Mouse (Mus musculus): Measurements from ENCODE around the gene Ccl17. TPM values are rescaled to one million over a fixed set of nuclear protein-coding genes. Genes with fewer than 3 reads are reported as not detected.
"Not testable (repeated sequence)": the region's sequence is repeated elsewhere in the genome, so short reads cannot be mapped to it uniquely, and the experiment has no call there.

The Ccl17 gene
- total RNA-seq, 2 experiments from 2014 or later = not detected

DNA sequence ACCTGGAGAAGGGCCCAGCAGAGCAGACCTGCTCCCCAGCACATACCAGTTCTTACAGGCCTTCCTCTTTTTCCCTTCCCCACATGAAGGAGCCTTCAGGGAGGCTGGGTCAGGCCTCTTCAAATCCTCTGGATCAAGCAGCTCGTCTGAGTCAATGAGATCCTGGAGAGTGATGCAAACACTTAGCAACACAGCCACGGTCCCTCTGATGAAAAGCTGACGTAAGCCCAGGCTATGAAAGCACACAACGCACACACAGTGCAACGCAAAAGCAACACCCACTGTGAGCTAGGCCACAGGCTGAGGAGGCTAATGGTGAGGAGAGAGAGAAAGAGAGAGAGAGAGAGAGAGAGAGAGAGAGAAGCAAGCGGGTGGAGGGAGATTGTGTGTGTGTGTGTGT is 14.9 kb downstream of the Ccl17 start:
- DNase-seq (ENCODE audit: low spot score in 2 of 2) = no peak

GRCm38 (mm10) chr8:94826210-94826609 is 16.0 kb downstream of the Ccl17 start:
- no peak for DNase-seq (ENCODE audit: low spot score in 2 of 2)

GRCm38 (mm10) chr8:94828284-94828683 is 18.0 kb downstream of the Ccl17 start:
- no peak for DNase-seq (ENCODE audit: low spot score in 2 of 2)

- not testable (repeated sequence) for DNase-seq (ENCODE audit: low spot score in 2 of 2)
Measured at GRCm38 (mm10) chr8:94833901-94834405, 23.7 kb downstream of the Ccl17 start.

- DNase-seq (ENCODE audit: low spot score in 2 of 2) = not testable (repeated sequence)
Measured at GRCm38 (mm10) chr8:94835751-94836150, 25.5 kb downstream of the Ccl17 start.

GRCm38 (mm10) chr8:94836456-94837240 is 26.4 kb downstream of the Ccl17 start:
- DNase-seq (ENCODE audit: low spot score in 2 of 2) = no peak

GRCm38 (mm10) chr8:94837662-94838574 is 27.7 kb downstream of the Ccl17 start, which contains the start of the genes Coq9 and Ciapin1:
Gene Coq9 (plus strand): TSS chr8:94838321.
Gene Ciapin1 (minus strand): TSS chr8:94838358.
- peak; percentile 90 to 94 for DNase-seq (ENCODE audit: low spot score in 2 of 2)

DNA sequence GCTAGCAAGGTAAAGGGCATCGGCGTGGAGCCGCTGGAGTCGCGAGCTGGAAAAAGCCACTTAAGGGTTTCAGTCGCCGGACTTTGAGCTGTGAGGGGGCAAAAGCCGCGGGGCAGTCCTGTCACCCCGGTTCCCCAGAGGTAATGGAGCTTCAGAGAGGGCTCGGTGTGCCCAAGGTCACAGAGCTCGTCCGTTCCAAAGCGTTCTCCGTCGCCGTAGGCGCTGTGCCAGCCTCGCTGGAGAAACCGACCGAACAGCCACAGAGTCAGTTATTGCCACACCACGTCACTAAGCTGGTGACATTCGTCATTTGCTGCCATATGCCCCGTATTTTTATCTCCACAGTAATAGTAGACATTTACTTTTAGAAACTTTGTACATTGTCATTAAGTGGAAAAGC is 28.3 kb downstream of the Ccl17 start:
- DNase-seq (ENCODE audit: low spot score in 2 of 2) = peak; percentile 58 to 72

DNA sequence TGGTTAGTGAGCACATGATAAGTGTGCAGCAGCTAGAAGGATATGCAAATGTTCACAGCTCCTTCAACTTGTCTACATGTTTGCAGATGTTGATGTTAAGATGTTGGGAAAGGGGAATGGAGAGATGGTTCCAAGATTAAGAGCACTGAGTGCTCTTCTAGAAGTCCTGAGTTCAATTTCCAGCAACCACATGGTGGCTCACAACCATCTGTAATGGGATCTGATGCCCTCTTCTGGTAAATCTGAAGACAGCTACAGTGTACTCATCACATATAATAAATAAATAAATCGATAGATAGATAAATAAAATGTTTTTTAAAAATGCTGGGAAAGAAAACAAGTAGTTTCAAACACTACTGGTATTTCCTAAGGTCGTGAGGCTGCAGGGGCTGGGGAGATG is 30.9 kb downstream of the Ccl17 start:
- DNase-seq (ENCODE audit: low spot score in 2 of 2) = no peak

- no peak for DNase-seq (ENCODE audit: low spot score in 2 of 2)
Measured at GRCm38 (mm10) chr8:94850049-94850448, 39.8 kb downstream of the Ccl17 start.

GRCm38 (mm10) chr8:94854761-94855160 is 44.5 kb downstream of the Ccl17 start:
- not testable (repeated sequence) for DNase-seq (ENCODE audit: low spot score in 2 of 2)

DNA sequence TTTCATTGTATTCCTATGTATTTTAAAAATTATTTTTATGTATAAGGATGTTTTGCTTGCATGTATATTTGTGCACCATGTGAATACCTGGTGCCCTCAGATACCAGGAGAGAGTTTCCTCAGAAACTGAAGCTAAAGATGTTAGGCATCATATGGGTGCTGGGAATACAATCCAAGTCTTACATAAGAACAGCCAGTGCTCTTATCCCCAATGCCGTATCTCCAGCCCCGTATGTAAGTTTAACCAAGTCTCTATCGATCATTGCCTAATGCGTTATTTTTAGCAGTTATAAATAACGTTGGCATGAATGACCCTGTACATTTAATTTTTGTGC is 46.7 kb downstream of the Ccl17 start:
- DNase-seq (ENCODE audit: low spot score in 2 of 2) = no peak

DNA sequence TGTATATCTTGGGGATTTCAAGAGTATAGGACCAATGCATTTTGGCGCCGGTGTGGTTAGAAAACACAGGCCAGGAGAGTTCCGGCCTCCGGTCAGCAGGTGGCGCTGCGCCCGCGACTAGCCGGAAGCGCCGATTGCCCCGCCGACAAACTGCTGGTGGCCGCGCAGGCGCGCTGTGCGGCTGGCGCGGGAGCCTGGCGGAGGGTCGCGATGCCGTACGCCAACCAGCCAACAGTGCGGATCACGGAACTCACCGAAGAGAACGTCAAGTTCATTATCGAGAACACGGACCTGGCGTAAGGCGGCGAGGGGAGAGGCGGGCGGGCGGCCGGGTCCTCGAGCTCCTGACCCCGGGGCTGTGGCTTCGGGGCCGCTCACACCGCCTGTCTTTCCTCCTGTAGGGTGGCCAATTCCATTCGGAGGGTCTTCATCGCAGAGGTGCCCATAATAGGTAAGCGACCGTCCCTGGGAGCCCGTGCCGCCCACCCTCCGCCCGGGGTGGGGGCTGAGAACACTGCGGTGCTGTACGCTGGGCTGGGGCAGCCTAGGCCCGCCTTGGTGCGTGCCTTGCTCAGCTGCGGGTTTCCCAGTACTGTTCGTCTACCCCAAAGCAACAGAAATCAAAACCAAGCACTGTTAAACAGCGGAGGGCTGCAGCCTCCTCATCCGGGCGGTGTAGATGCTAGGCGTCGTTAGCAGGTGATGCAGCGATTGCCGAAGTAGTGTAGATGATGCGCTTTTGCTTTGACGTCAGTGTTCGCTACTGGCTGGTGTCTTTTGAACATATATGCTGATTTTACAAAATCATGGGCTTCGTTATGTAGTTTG is 47.3 kb downstream of the Ccl17 start, which contains the start of gene Polr2c:
Gene Polr2c, plus strand, starts transcription at position 105 of the 828 bp plus-strand sequence.
- peak; percentile 88 to 90 for DNase-seq (ENCODE audit: low spot score in 2 of 2)

DNA sequence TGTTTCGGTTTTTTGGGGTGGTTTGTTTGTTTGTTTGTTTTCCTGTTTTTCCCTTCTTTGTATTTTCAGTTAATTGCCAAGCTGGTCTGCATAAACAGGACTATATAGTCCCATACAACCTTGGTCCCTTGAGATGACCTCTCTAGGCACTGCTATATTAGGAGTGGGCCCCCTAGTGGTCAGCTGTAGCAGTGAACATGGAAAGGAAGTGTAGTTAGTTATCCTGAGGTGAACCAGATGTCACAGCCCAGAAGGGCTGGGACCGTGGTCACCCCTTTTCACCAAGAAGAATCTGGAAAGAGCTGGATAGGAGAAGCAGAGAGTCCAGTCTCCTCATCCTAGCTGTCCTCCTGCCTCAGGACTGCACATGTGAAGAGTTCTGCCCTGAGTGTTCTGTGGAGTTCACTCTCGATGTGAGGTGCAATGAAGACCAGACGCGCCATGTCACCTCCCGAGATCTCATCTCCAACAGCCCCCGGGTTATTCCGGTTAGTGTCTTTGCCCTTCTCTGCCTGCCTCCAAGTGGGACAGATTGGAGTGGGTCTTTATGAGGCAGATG is 51.2 kb downstream of the Ccl17 start:
- DNase-seq (ENCODE audit: low spot score in 2 of 2) = peak in 1 of 2 experiments; percentile 64

Other genes with a start within 250 kb of the Ccl17 start
- 10 to 100 TPM; 20.2 to 22.7 TPM for gene Rspry1, start 208.5 kb upstream of the Ccl17 start, total RNA-seq (2021)
- 10 to 100 TPM; 27.1 to 33.0 TPM for gene Fam192a, start 208.5 kb upstream of the Ccl17 start, total RNA-seq (2021)
- gene Arl2bp, start 143.9 kb upstream of the Ccl17 start, total RNA-seq (2021) = 10 to 100 TPM; 70.9 to 77.7 TPM
- 1 to 10 TPM; 7.1 TPM for gene Pllp, start 114.2 kb upstream of the Ccl17 start, total RNA-seq (2021)
- gene Ccl22, start 64.9 kb upstream of the Ccl17 start, total RNA-seq (2021) = not detected
- gene Cx3cl1, start 38.4 kb upstream of the Ccl17 start, total RNA-seq (2021) = 1 to 10 TPM; 2.1 to 2.3 TPM
- gene Coq9, start 27.9 kb downstream of the Ccl17 start, total RNA-seq (2021) = 100 to 1,000 TPM; 179 to 186 TPM
- gene Ciapin1, start 27.9 kb downstream of the Ccl17 start, total RNA-seq (2021) = 10 to 100 TPM; 39.0 to 41.3 TPM
- 10 to 100 TPM; 48.8 to 54.0 TPM for gene Polr2c, start 47.0 kb downstream of the Ccl17 start, total RNA-seq (2021)
- 10 to 100 TPM; 15.7 to 15.9 TPM for gene Dok4, start 65.9 kb downstream of the Ccl17 start, total RNA-seq (2021)
- gene Ccdc102a, start 107.6 kb downstream of the Ccl17 start, total RNA-seq (2021) = 10 to 100 TPM; 23.9 to 24.5 TPM
- under 1 TPM; 0.15 to 0.18 TPM for gene Adgrg5, start 113.2 kb downstream of the Ccl17 start, total RNA-seq (2021)
- gene Adgrg1, start 164.3 kb downstream of the Ccl17 start, total RNA-seq (2021) = 10 to 100 TPM in 1 of 2 experiments, 1 to 10 TPM in 1; 9.6 to 10.0 TPM
- 1 to 10 TPM in 1 of 2 experiments, under 1 TPM in 1; 0.96 to 1.4 TPM for gene Adgrg3, start 207.2 kb downstream of the Ccl17 start, total RNA-seq (2021)
- gene Drc7, start 244.7 kb downstream of the Ccl17 start, total RNA-seq (2021) = not detected

Measured in gastrocnemius, postnatal 4 days (tissue).